Mouse (Mus musculus): ENCODE data around the gene Mgat1. TPM values are rescaled to one million over a fixed set of nuclear protein-coding genes. Genes with fewer than 3 reads are reported as not detected.
A peak's percentile ranks its signal among the peaks of the same experiment; 100 is the strongest.
"Not testable (repeated sequence)": the region's sequence is repeated elsewhere in the genome, so short reads cannot be mapped to it uniquely, and the experiment has no call there.

Mgat1 gene
- polyA plus RNA-seq, 1 experiment from 2014 or later = 31.1 TPM

GRCm38 (mm10) chr11:49266671-49267070 is 22.7 kb downstream of the Mgat1 start:
- peaks cover 6% of the 10 kb centered on the region for H3K36me3 ChIP-seq (replicated peaks; ENCODE audit: control insufficient read depth, insufficient read depth)
- no peak overlapping the region for H3K4me2 ChIP-seq (replicated peaks)
- no peaks in the 10 kb centered on the region for H3K9me3 ChIP-seq (ENCODE audit: control insufficient read depth, low read length)
- H3K9ac ChIP-seq = no peak overlapping the region
- DNase-seq (ENCODE audit: low spot score) (no peak), ATAC-seq (ENCODE audit: low FRiP score) (no peak)
- H3K4me1 ChIP-seq (replicated peaks; ENCODE audit: control insufficient read depth, insufficient read depth, low read length) = no peaks in the 10 kb centered on the region
- WGBS = 87% methylated on average over 6 of the region's 6 CpGs
- no peak overlapping the region for H3K27ac ChIP-seq
- H3K27me3 ChIP-seq (ENCODE audit: control insufficient read depth, insufficient read depth, low read length) = no peaks in the 10 kb centered on the region
- no peak overlapping the region for H3K4me3 ChIP-seq (replicated peaks; ENCODE audit: low read length)

- Histone ChIP-seq H3K27ac (no peak overlapping the region), H3K36me3 (replicated peaks; ENCODE audit: control insufficient read depth, insufficient read depth) (no peaks in the 10 kb centered on the region), H3K4me2 (replicated peaks) (no peak overlapping the region), H3K4me3 (replicated peaks; ENCODE audit: low read length) (no peak overlapping the region), H3K4me1 (replicated peaks; ENCODE audit: control insufficient read depth, insufficient read depth, low read length) (no peaks in the 10 kb centered on the region), H3K9ac (no peak overlapping the region), H3K27me3 (ENCODE audit: control insufficient read depth, insufficient read depth, low read length) (no peaks in the 10 kb centered on the region), H3K9me3 (ENCODE audit: control insufficient read depth, low read length) (no peaks in the 10 kb centered on the region)
- DNase-seq (ENCODE audit: low spot score) (no peak), ATAC-seq (ENCODE audit: low FRiP score) (no peak)
- 87% methylated on average over 10 of the region's 10 CpGs for WGBS
Measured at GRCm38 (mm10) chr11:49267316-49267715, 23.3 kb downstream of the Mgat1 start.

GRCm38 (mm10) chr11:49267970-49268579 is 24.1 kb downstream of the Mgat1 start:
- 81% methylated on average over 15 of the region's 15 CpGs for WGBS
- no peaks in the 10 kb centered on the region for H3K4me1 ChIP-seq (replicated peaks; ENCODE audit: control insufficient read depth, insufficient read depth, low read length)

GRCm38 (mm10) chr11:49269761-49270160 is 25.8 kb downstream of the Mgat1 start:
- no peaks in the 10 kb centered on the region; the same call in 1 of the 2 replicates for H3K4me1 ChIP-seq (replicated peaks; ENCODE audit: control insufficient read depth, insufficient read depth, low read length)
- no peaks in the 10 kb centered on the region for H3K27me3 ChIP-seq (ENCODE audit: control insufficient read depth, insufficient read depth, low read length)
- no peak overlapping the region for H3K4me3 ChIP-seq (replicated peaks; ENCODE audit: low read length)
- 97% methylated on average over 9 of the region's 9 CpGs for WGBS
- H3K9me3 ChIP-seq (ENCODE audit: control insufficient read depth, low read length) = no peaks in the 10 kb centered on the region
- H3K9ac ChIP-seq = no peak overlapping the region
- no peak for ATAC-seq (ENCODE audit: low FRiP score)
- no peak overlapping the region for H3K4me2 ChIP-seq (replicated peaks)
- DNase-seq (ENCODE audit: low spot score) = no peak
- no peaks in the 10 kb centered on the region for H3K36me3 ChIP-seq (replicated peaks; ENCODE audit: control insufficient read depth, insufficient read depth)
- H3K27ac ChIP-seq = no peak overlapping the region

More at GRCm38 (mm10) chr11:49267970-49268579, 24.1 kb downstream of the Mgat1 start:
- Histone ChIP-seq H3K27me3 (ENCODE audit: control insufficient read depth, insufficient read depth, low read length) (no peaks in the 10 kb centered on the region), H3K9me3 (ENCODE audit: control insufficient read depth, low read length) (no peaks in the 10 kb centered on the region), H3K9ac (no peak overlapping the region), H3K27ac (no peak overlapping the region), H3K4me2 (replicated peaks) (no peak overlapping the region), H3K36me3 (replicated peaks; ENCODE audit: control insufficient read depth, insufficient read depth) (no peaks in the 10 kb centered on the region), H3K4me3 (replicated peaks; ENCODE audit: low read length) (no peak overlapping the region)
- no peak for DNase-seq (ENCODE audit: low spot score)
- no peak for ATAC-seq (ENCODE audit: low FRiP score)

GRCm38 (mm10) chr11:49270368-49270767 is 26.4 kb downstream of the Mgat1 start:
- DNase-seq (ENCODE audit: low spot score) (no peak), ATAC-seq (ENCODE audit: low FRiP score) (no peak)
- Histone ChIP-seq H3K9me3 (ENCODE audit: control insufficient read depth, low read length) (no peaks in the 10 kb centered on the region), H3K9ac (no peak overlapping the region), H3K27ac (no peak overlapping the region), H3K4me3 (replicated peaks; ENCODE audit: low read length) (no peak overlapping the region), H3K27me3 (ENCODE audit: control insufficient read depth, insufficient read depth, low read length) (no peaks in the 10 kb centered on the region), H3K4me1 (replicated peaks; ENCODE audit: control insufficient read depth, insufficient read depth, low read length) (no peaks in the 10 kb centered on the region; the same call in 1 of the 2 replicates), H3K36me3 (replicated peaks; ENCODE audit: control insufficient read depth, insufficient read depth) (no peaks in the 10 kb centered on the region), H3K4me2 (replicated peaks) (no peak overlapping the region)
- 92% methylated on average over 4 of the region's 4 CpGs for WGBS

- no peak overlapping the region for H3K4me2 ChIP-seq (replicated peaks)
- WGBS = 33% methylated on average over 7 of the region's 7 CpGs
- no peak overlapping the region for H3K27ac ChIP-seq
- no peak overlapping the region for H3K9ac ChIP-seq
- peak; percentile 80 for DNase-seq (ENCODE audit: low spot score)
- no peaks in the 10 kb centered on the region for H3K9me3 ChIP-seq (ENCODE audit: control insufficient read depth, low read length)
- H3K4me3 ChIP-seq (replicated peaks; ENCODE audit: low read length) = no peak overlapping the region
- no peaks in the 10 kb centered on the region; the same call in 1 of the 2 replicates for H3K4me1 ChIP-seq (replicated peaks; ENCODE audit: control insufficient read depth, insufficient read depth, low read length)
- no peaks in the 10 kb centered on the region for H3K27me3 ChIP-seq (ENCODE audit: control insufficient read depth, insufficient read depth, low read length)
- peak; percentile 6; the same call in 1 of the 2 replicates for ATAC-seq (ENCODE audit: low FRiP score)
- no peaks in the 10 kb centered on the region for H3K36me3 ChIP-seq (replicated peaks; ENCODE audit: control insufficient read depth, insufficient read depth)
Measured at GRCm38 (mm10) chr11:49271334-49271733, 27.3 kb downstream of the Mgat1 start.

- no peaks in the 10 kb centered on the region for H3K27me3 ChIP-seq (ENCODE audit: control insufficient read depth, insufficient read depth, low read length)
- DNase-seq (ENCODE audit: low spot score) (no peak), ATAC-seq (ENCODE audit: low FRiP score) (peak; percentile 65; the same call in 1 of the 2 replicates)
- no peak overlapping the region for H3K4me2 ChIP-seq (replicated peaks)
- no peaks in the 10 kb centered on the region; the same call in 1 of the 2 replicates for H3K4me1 ChIP-seq (replicated peaks; ENCODE audit: control insufficient read depth, insufficient read depth, low read length)
- H3K9me3 ChIP-seq (ENCODE audit: control insufficient read depth, low read length) = no peaks in the 10 kb centered on the region
- no peaks in the 10 kb centered on the region for H3K36me3 ChIP-seq (replicated peaks; ENCODE audit: control insufficient read depth, insufficient read depth)
- H3K9ac ChIP-seq = 0 out of 2 replicates have a peak overlapping the region, but pooled peaks have one; percentile 34
- WGBS = 38% methylated on average over 11 of the region's 11 CpGs
- no peak overlapping the region for H3K4me3 ChIP-seq (replicated peaks; ENCODE audit: low read length)
- peak overlapping the region; percentile 14; the same call in 1 of the 2 replicates for H3K27ac ChIP-seq
Measured at GRCm38 (mm10) chr11:49273834-49274519, 30.0 kb downstream of the Mgat1 start.

- ATAC-seq (ENCODE audit: low FRiP score) = no peak
- Histone ChIP-seq H3K4me2 (replicated peaks) (no peak within 1 kb of the TSS), H3K9ac (no peak within 1 kb of the TSS), H3K4me1 (replicated peaks; ENCODE audit: control insufficient read depth, insufficient read depth, low read length) (no peaks in the 10 kb centered on the region; the same call in 1 of the 2 replicates), H3K27me3 (ENCODE audit: control insufficient read depth, insufficient read depth, low read length) (no peaks in the 10 kb centered on the region), H3K9me3 (ENCODE audit: control insufficient read depth, low read length) (no peaks in the 10 kb centered on the region), H3K27ac (no peak within 1 kb of the TSS), H3K36me3 (replicated peaks; ENCODE audit: control insufficient read depth, insufficient read depth) (no peaks in the 10 kb centered on the region), H3K4me3 (replicated peaks; ENCODE audit: low read length) (no peak within 1 kb of the TSS)
- 84% methylated on average over 3 of the region's 3 CpGs for WGBS
- DNase-seq (ENCODE audit: low spot score) = no peak
Measured at GRCm38 (mm10) chr11:49278222-49278621, 34.2 kb downstream of the Mgat1 start, which contains the start of gene Olfr1393. TSS of gene Olfr1393 (plus strand) at chr11:49278304.

GRCm38 (mm10) chr11:49284982-49285381 is 41.0 kb downstream of the Mgat1 start, which contains the start of gene Olfr1392:
TSS of gene Olfr1392 (plus strand) at chr11:49285282.
- not testable (repeated sequence) for H3K4me1 ChIP-seq (replicated peaks; ENCODE audit: control insufficient read depth, insufficient read depth, low read length); H3K36me3 ChIP-seq (replicated peaks; ENCODE audit: control insufficient read depth, insufficient read depth); H3K4me2 ChIP-seq (replicated peaks); H3K27ac ChIP-seq; H3K27me3 ChIP-seq (ENCODE audit: control insufficient read depth, insufficient read depth, low read length); ATAC-seq (ENCODE audit: low FRiP score); H3K9ac ChIP-seq; H3K4me3 ChIP-seq (replicated peaks; ENCODE audit: low read length); H3K9me3 ChIP-seq (ENCODE audit: control insufficient read depth, low read length); DNase-seq (ENCODE audit: low spot score)
- 48% methylated on average over 1 of the region's 1 CpGs for WGBS

All from hindbrain, embryonic 14.5 days (tissue).